ENCODE assay signal across 8 mouse cellular contexts in genomic region chr2:32137667-32138266, GRCm38 (mm10). TPM values are rescaled to one million over a fixed set of nuclear protein-coding genes. Genes with fewer than 3 reads are reported as not detected.
DNase-seq lines count a peak whose midpoint lies in the region; ATAC-seq lines count a peak whose summit lies in the region.

No protein-coding gene starts in this region.

- DNase-seq in R1 (ENCODE audit: low read depth, low spot score) = peak; percentile 100
- peak; percentile 98 for DNase-seq in cerebellum, postnatal 25 days
- DNase-seq in frontal cortex, postnatal 25 days (ENCODE audit: low spot score in 2 of 2) = peak; percentile 89 to 95
- peak; percentile 99 for DNase-seq in hindbrain, embryonic 14.5 days (ENCODE audit: low spot score)
- DNase-seq in layer of hippocampus, postnatal 36 days = peak; percentile 97 to 98
- peak; percentile 99 for DNase-seq in lung, postnatal 36 days
- DNase-seq in retina, postnatal 1 day = peak; percentile 100
- peak; percentile 88 to 96 for DNase-seq in urinary bladder, adult 18-20 months (ENCODE audit: low spot score in 2 of 2)

- ATAC-seq in hindbrain, embryonic 14.5 days (ENCODE audit: low FRiP score) = peak; percentile 97

- under 1% methylated on average over 40 of the region's 40 CpGs for WGBS in hindbrain, embryonic 14.5 days

- H3K36me3 ChIP-seq in hindbrain, embryonic 14.5 days (replicated peaks; ENCODE audit: control insufficient read depth, insufficient read depth) = no peaks in the 10 kb centered on the region

- H3K9ac ChIP-seq in hindbrain, embryonic 14.5 days = peak overlapping the region; percentile 75

- H3K4me1 ChIP-seq in hindbrain, embryonic 14.5 days (replicated peaks; ENCODE audit: control insufficient read depth, insufficient read depth, low read length) = peaks cover 11% of the 10 kb centered on the region

- H3K4me3 ChIP-seq in hindbrain, embryonic 14.5 days (replicated peaks; ENCODE audit: low read length) = peak overlapping the region; percentile 61

- peak overlapping the region; percentile 91 for H3K27ac ChIP-seq in hindbrain, embryonic 14.5 days

- no peaks in the 10 kb centered on the region for H3K9me3 ChIP-seq in hindbrain, embryonic 14.5 days (ENCODE audit: control insufficient read depth, low read length)

- H3K27me3 ChIP-seq in hindbrain, embryonic 14.5 days (ENCODE audit: control insufficient read depth, insufficient read depth, low read length) = no peaks in the 10 kb centered on the region

- peak overlapping the region; percentile 94 for H3K4me2 ChIP-seq in hindbrain, embryonic 14.5 days (replicated peaks)

RNA-seq across cellular contexts. Expression of gene Prrc2b, which starts 13.1 kb away (rescaled TPM):
- polyA plus RNA-seq in hindbrain, embryonic 14.5 days (2014; fragmentation: Nextera tagmentation; extraction: Ambion mirVana) = 105 and 119 TPM in 2 replicates
- 100 to 1,000 TPM; 271 to 276 TPM for total RNA-seq in layer of hippocampus, postnatal 36 days (2021)

RNA-seq across cellular contexts. Expression of gene Plpp7, which starts 42.4 kb away (rescaled TPM):
- polyA plus RNA-seq in hindbrain, embryonic 14.5 days (2014; fragmentation: Nextera tagmentation; extraction: Ambion mirVana) = 22.4 and 27.5 TPM in 2 replicates
- total RNA-seq in layer of hippocampus, postnatal 36 days (2021) = 10 to 100 TPM; 23.2 to 24.9 TPM

RNA-seq across cellular contexts. Expression of gene Fam78a, which starts 53.1 kb away (rescaled TPM):
- 0.52 and 0.56 TPM in 2 replicates for polyA plus RNA-seq in hindbrain, embryonic 14.5 days (2014; fragmentation: Nextera tagmentation; extraction: Ambion mirVana)
- 1 to 10 TPM; 4.5 to 5.3 TPM for total RNA-seq in layer of hippocampus, postnatal 36 days (2021)

Comparison
In these comparisons a context has a peak if more than half of its experiments do, and no peak if none do; other contexts are left out.
1. Peak in every context shown above with its lines: DNase-seq, ATAC-seq, H3K4me3 ChIP-seq and H3K27ac ChIP-seq.